Mouse (Mus musculus): Measurements from ENCODE around the gene Col1a2.

Gene Col1a2

DNA sequence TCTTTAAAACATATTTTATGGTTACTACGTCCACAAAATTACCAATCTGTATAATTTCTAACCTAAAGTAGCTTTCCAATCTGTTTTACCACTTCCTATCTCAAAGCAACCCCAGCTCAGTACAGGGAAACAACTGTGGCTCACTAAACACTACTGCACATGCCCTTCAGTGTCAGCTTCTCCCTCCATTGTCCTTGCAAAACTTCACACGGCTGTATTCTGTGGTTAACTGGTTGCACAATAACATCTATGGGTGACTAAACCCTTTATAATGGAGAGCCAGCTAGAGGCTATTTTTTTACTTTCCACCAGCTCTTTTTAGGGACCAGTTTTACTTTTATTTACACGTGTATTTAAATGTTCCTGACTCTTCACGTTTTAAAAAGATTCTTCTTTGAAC is 83.3 kb downstream of the Col1a2 start:
- DNase-seq (ENCODE audit: low read depth) = no peak

- DNase-seq (ENCODE audit: low read depth) = no peak
Measured at GRCm38 (mm10) chr6:4588722-4589121, 84.1 kb downstream of the Col1a2 start.

GRCm38 (mm10) chr6:4590089-4590488 is 85.5 kb downstream of the Col1a2 start:
- DNase-seq (ENCODE audit: low read depth) = no peak
